Mouse (Mus musculus): Measurements from ENCODE around the gene Gabra3.

- no peak for TF ChIP-seq CTCF (IDR thresholded peaks at IDR 0.05; ENCODE audit: extremely low read depth, insufficient read depth, insufficient read length, insufficient replicate concordance)
- TF ChIP-seq POLR2A (IDR thresholded peaks at IDR 0.05; ENCODE audit: low read depth, low read length): no peak
Observed at GRCm38 (mm10) chrX:72655789-72656188, 859 bp downstream of the Gabra3 start.

Measured in spleen, adult 2 months (tissue).